Comparison of ENCODE assay signal across 16 mouse cellular contexts in genomic region chr1:183749126-183749525, GRCm38 (mm10).
DNase-seq lines count a peak whose midpoint lies in the region; ATAC-seq and TF ChIP-seq lines count a peak whose summit lies in the region.
"Had no signal": no experiment of that assay in that cellular context is flagged by ENCODE, and none has a peak within 500 bp of the region (broad histone marks: within the 10 kb centered on the region; RNA-seq: fewer than 3 reads in every experiment).

No protein-coding gene starts in this region.

- TF ChIP-seq POLR2A in thymus, adult 2 months (IDR thresholded peaks at IDR 0.05; ENCODE audit: control insufficient read depth, extremely low read depth, insufficient read depth, low read length, poor library complexity) = no peak

- no peak for TF ChIP-seq EP300 in heart, postnatal 0 days (IDR thresholded peaks at IDR 0.05; ENCODE audit: low read depth)

- H3K36me3 ChIP-seq in heart, postnatal 0 days (replicated peaks; ENCODE audit: control insufficient read depth, insufficient read depth, low read length) = no peaks in the 10 kb centered on the region
- H3K36me3 ChIP-seq in thymus, adult 2 months (ENCODE audit: control insufficient read depth, insufficient read depth, low read length) = no peaks in the 10 kb centered on the region
- H3K36me3 ChIP-seq: limb, embryonic 12.5 days; midbrain, embryonic 12.5 days had no signal

- no peak overlapping the region for H3K4me2 ChIP-seq in heart, postnatal 0 days (ENCODE audit: low read depth, low read length)
- H3K4me2 ChIP-seq: limb, embryonic 12.5 days; midbrain, embryonic 12.5 days had no signal

- H3K27me3 ChIP-seq in heart, postnatal 0 days (ENCODE audit: control insufficient read depth, insufficient read depth, low read length) = no peaks in the 10 kb centered on the region
- H3K27me3 ChIP-seq in thymus, adult 2 months (ENCODE audit: control insufficient read depth, insufficient read depth, low read length) = no peaks in the 10 kb centered on the region
- H3K27me3 ChIP-seq: limb, embryonic 12.5 days; midbrain, embryonic 12.5 days had no signal

- H3K4me3 ChIP-seq in heart, postnatal 0 days (ENCODE audit: low read depth, low read length) = no peak overlapping the region
- H3K4me3 ChIP-seq in left cerebral cortex, adult 2 months = no peak overlapping the region
- H3K4me3 ChIP-seq in thymus, adult 2 months (ENCODE audit: control insufficient read depth, insufficient read depth, low read length) = no peak overlapping the region
- H3K4me3 ChIP-seq: limb, embryonic 12.5 days; midbrain, embryonic 12.5 days had no signal

- intact Hi-C loops in heart, postnatal 25 days (cut with DNase I) = no loop called here
- intact Hi-C loops in left cerebral cortex, adult 2 months (cut with DNase I) = no loop called here
- intact Hi-C loops in left cerebral cortex, postnatal 36 days (cut with DNase I) = no loop called here

- no peak for DNase-seq in heart, postnatal 0 days (ENCODE audit: low spot score)
- no peak for DNase-seq in heart, postnatal 25 days (ENCODE audit: low spot score)
- DNase-seq in left cerebral cortex, adult 2 months (ENCODE audit: extremely low spot score in 1 of 2, low spot score in 2 of 2) = no peak
- no peak for DNase-seq in left cerebral cortex, postnatal 36 days (ENCODE audit: low spot score in 2 of 2)
- peak; percentile 10 for DNase-seq in thymus, postnatal 4 days
- DNase-seq in thymus, adult 2 months = no peak
- no peak for DNase-seq in urinary bladder, postnatal 36 days (ENCODE audit: low spot score in 2 of 2)
- DNase-seq: adrenal gland, adult 2 months; cerebellum, adult 18-20 months; cerebellum, postnatal 36 days; kidney, adult 8-10 months had no signal

- ATAC-seq in heart, postnatal 0 days (ENCODE audit: insufficient read depth, low read depth) = no peak
- ATAC-seq: forebrain, embryonic 14.5 days had no signal

- WGBS in heart, postnatal 0 days = 52% methylated on average over 2 of the region's 2 CpGs
- WGBS in thymus, adult 2 months = 97% methylated on average over 2 of the region's 2 CpGs

- no peaks in the 10 kb centered on the region for H3K4me1 ChIP-seq in heart, postnatal 0 days (ENCODE audit: control insufficient read depth, insufficient read depth)
- H3K4me1 ChIP-seq in thymus, adult 2 months (replicated peaks; ENCODE audit: control insufficient read depth, insufficient read depth, low read length) = no peaks in the 10 kb centered on the region
- H3K4me1 ChIP-seq: limb, embryonic 12.5 days; midbrain, embryonic 12.5 days had no signal

- H3K27ac ChIP-seq in heart, postnatal 0 days (ENCODE audit: low read depth) = no peak overlapping the region
- H3K27ac ChIP-seq in left cerebral cortex, adult 2 months = no peak overlapping the region
- H3K27ac ChIP-seq in thymus, adult 2 months (ENCODE audit: control insufficient read depth, insufficient read depth, low read length) = no peak overlapping the region
- H3K27ac ChIP-seq: limb, embryonic 12.5 days; liver, embryonic 14.5 days; macrophage; midbrain, embryonic 12.5 days had no signal

- no peak overlapping the region for H3K9ac ChIP-seq in heart, postnatal 0 days (replicated peaks; ENCODE audit: low read depth, low read length)
- H3K9ac ChIP-seq: limb, embryonic 12.5 days; liver, embryonic 14.5 days; midbrain, embryonic 12.5 days had no signal

- H3K9me3 ChIP-seq in heart, postnatal 0 days (replicated peaks; ENCODE audit: control insufficient read depth, low read length) = no peaks in the 10 kb centered on the region
- H3K9me3 ChIP-seq: limb, embryonic 12.5 days; midbrain, embryonic 12.5 days had no signal

- peak; percentile 14; the same call in 1 of the 2 replicates for TF ChIP-seq CTCF in heart, postnatal 0 days (IDR thresholded peaks at IDR 0.05; ENCODE audit: low read depth)
- TF ChIP-seq CTCF in left cerebral cortex, adult 2 months (IDR thresholded peaks at IDR 0.05) = peak; percentile 38
- no peak for TF ChIP-seq CTCF in thymus, adult 2 months (IDR thresholded peaks at IDR 0.05; ENCODE audit: borderline replicate concordance, control insufficient read depth, extremely low read depth, insufficient read depth, low read length, poor library complexity)
